Mouse (Mus musculus): ENCODE measurements around the gene Pip5k1b. TPM values are rescaled to one million over a fixed set of nuclear protein-coding genes. Genes with fewer than 3 reads are reported as not detected.

The Pip5k1b gene
- polyA plus RNA-seq, 1 experiment from 2014 or later = 2.6 TPM

DNA sequence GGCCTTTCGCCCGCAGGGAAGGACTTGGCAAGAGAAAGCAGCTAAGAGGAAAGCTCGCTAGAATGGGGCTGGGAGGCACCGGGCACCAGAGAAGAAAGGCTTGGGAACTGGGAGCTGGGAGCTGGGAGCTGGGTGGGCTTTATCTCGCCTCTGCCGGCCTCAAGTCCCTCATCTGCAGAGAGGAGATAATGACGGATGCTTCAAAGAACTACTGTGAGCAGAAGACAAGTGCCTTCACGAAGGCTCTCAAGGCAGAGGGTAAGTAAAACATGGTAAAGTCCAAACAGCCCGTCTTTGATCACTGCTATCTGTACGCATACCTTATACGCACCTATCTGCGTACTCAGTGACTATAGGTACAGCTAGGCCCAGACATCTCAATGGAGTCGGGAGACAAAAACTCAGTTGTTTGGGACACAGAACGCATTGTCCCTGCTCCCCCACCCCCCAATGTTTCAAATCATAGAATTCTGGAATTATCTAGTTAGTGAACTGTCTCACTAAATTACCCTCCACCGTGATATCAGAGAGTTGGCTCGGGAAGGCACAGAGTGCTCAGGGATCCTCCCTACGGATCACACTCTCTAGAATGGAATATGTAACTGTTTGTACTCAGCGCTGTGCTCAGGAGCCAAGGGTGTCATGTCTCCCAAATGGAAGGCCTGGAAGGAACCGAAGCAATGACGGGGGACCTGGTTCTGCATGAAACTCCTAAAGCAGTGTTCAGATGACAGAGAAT lies 42.4 kb downstream of the Pip5k1b start:
- no peaks in the 10 kb centered on the region for H3K9me3 ChIP-seq (replicated peaks; ENCODE audit: low read length)
- H3K4me2 ChIP-seq (ENCODE audit: low read length) = no peak overlapping the region
- H3K9ac ChIP-seq (ENCODE audit: low read depth, low read length) = no peak overlapping the region
- H3K4me3 ChIP-seq (replicated peaks; ENCODE audit: low read depth, low read length) = no peak overlapping the region
- no peaks in the 10 kb centered on the region for H3K36me3 ChIP-seq (ENCODE audit: insufficient read depth, low read length)
- TF ChIP-seq CTCF (IDR thresholded peaks at IDR 0.05; ENCODE audit: low read depth) = no peak
- no peak for ATAC-seq (replicated peaks; ENCODE audit: low FRiP score, low read depth)
- WGBS = 91% methylated on average over 20 of the region's 20 CpGs
- no peak for DNase-seq (ENCODE audit: low spot score)
- no peaks in the 10 kb centered on the region for H3K27me3 ChIP-seq (ENCODE audit: insufficient read depth, low read length)
- no peak overlapping the region for H3K27ac ChIP-seq
- H3K4me1 ChIP-seq (replicated peaks; ENCODE audit: insufficient read depth, low read length) = peaks cover 2% of the 10 kb centered on the region; the same call in 1 of the 2 replicates

DNA sequence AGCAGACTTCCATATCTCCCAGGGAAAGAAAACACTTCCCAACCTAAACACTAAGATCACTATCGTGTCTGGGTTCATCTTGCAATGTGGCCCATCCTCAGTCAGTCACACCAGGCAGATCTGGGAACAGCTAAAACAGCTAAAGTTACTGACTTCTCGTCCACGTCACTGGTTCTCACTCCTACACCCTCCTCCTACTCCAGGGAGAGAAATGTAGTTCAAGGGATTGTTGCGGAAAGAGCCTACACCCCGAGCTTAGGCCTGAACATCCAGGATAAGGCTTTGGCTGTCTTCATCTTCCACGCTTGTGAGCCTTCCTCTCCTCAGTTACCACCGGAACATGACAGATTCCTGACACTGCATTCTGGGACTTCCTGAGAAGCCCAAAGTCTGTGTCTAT lies 43.7 kb downstream of the Pip5k1b start:
- Histone ChIP-seq H3K36me3 (ENCODE audit: insufficient read depth, low read length) (no peaks in the 10 kb centered on the region), H3K9ac (ENCODE audit: low read depth, low read length) (no peak overlapping the region), H3K27ac (no peak overlapping the region), H3K4me3 (replicated peaks; ENCODE audit: low read depth, low read length) (no peak overlapping the region), H3K4me1 (replicated peaks; ENCODE audit: insufficient read depth, low read length) (peaks cover 6% of the 10 kb centered on the region; the same call in 1 of the 2 replicates), H3K27me3 (ENCODE audit: insufficient read depth, low read length) (no peaks in the 10 kb centered on the region), H3K4me2 (ENCODE audit: low read length) (no peak overlapping the region), H3K9me3 (replicated peaks; ENCODE audit: low read length) (no peaks in the 10 kb centered on the region)
- DNase-seq (ENCODE audit: low spot score) (no peak), ATAC-seq (replicated peaks; ENCODE audit: low FRiP score, low read depth) (no peak)
- WGBS = 73% methylated on average over 7 of the region's 7 CpGs
- no peak for TF ChIP-seq CTCF (IDR thresholded peaks at IDR 0.05; ENCODE audit: low read depth)

DNA sequence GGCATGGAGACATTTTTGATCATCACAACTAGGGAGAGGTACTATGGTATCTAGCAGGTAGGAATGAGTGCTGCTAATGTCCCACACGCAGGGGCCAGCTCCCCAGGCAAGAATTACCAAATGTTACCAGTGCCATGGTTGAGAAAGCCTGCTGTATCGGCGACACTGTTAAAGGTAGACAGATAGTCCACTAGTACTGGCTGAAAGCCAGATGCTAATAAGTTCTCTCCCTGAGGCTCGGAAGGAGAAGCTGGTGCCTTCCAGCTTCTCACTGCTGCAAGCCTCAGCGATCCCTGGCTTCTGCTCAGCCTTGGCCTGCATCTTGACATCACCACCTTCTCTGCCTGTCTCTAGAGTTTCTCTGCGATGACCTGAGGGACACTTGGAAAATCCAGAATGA lies 46.3 kb downstream of the Pip5k1b start:
- H3K9ac ChIP-seq (ENCODE audit: low read depth, low read length) = no peak overlapping the region
- no peak overlapping the region for H3K4me3 ChIP-seq (replicated peaks; ENCODE audit: low read depth, low read length)
- WGBS = 73% methylated on average over 6 of the region's 6 CpGs
- H3K36me3 ChIP-seq (ENCODE audit: insufficient read depth, low read length) = no peaks in the 10 kb centered on the region
- TF ChIP-seq CTCF (IDR thresholded peaks at IDR 0.05; ENCODE audit: low read depth) = no peak
- H3K27me3 ChIP-seq (ENCODE audit: insufficient read depth, low read length) = no peaks in the 10 kb centered on the region
- DNase-seq (ENCODE audit: low spot score) = no peak
- no peak overlapping the region for H3K4me2 ChIP-seq (ENCODE audit: low read length)
- H3K4me1 ChIP-seq (replicated peaks; ENCODE audit: insufficient read depth, low read length) = peaks cover 6% of the 10 kb centered on the region; the same call in 1 of the 2 replicates
- H3K9me3 ChIP-seq (replicated peaks; ENCODE audit: low read length) = no peaks in the 10 kb centered on the region
- no peak for ATAC-seq (replicated peaks; ENCODE audit: low FRiP score, low read depth)
- no peak overlapping the region for H3K27ac ChIP-seq

DNA sequence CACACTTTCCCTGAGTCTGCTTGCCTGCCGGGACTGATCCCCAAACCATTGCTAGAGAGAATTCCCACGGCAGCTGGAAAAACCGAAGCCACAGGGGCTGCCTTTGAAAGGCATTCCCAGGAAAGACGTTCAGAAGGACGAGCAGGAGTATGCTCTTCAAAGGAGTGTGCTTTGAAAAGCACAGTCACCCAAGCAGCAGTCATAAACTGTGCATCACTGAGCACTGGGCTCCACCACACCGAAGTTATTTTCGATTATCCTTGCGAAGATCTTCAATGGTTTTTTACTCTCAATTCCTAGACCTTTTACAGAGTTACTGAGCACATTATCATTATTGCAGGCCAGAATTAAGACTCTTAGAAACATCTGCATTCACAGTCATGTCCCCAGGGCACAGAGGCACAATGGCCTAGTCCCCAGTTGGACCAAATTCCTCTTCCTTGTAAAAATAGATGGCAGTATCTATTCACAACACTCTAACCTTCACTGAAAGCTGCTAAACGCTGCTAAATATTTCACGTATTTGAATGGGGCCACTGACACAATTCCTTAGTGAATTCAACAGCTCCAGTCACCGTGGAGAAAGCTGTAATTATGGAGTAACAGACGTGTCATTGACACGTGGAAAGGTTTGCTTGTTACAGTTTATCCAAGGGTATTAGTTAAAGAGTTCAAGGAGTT lies 47.4 kb downstream of the Pip5k1b start:
- DNase-seq (ENCODE audit: low spot score) (peak; percentile 4), ATAC-seq (replicated peaks; ENCODE audit: low FRiP score, low read depth) (no peak)
- TF ChIP-seq CTCF (IDR thresholded peaks at IDR 0.05; ENCODE audit: low read depth) = no peak
- peaks cover 6% of the 10 kb centered on the region; the same call in 1 of the 2 replicates for H3K4me1 ChIP-seq (replicated peaks; ENCODE audit: insufficient read depth, low read length)
- no peaks in the 10 kb centered on the region for H3K9me3 ChIP-seq (replicated peaks; ENCODE audit: low read length)
- H3K4me2 ChIP-seq (ENCODE audit: low read length) = no peak overlapping the region
- H3K36me3 ChIP-seq (ENCODE audit: insufficient read depth, low read length) = no peaks in the 10 kb centered on the region
- H3K9ac ChIP-seq (ENCODE audit: low read depth, low read length) = no peak overlapping the region
- H3K27ac ChIP-seq = no peak overlapping the region
- 29% methylated on average over 13 of the region's 13 CpGs for WGBS
- no peaks in the 10 kb centered on the region for H3K27me3 ChIP-seq (ENCODE audit: insufficient read depth, low read length)
- no peak overlapping the region for H3K4me3 ChIP-seq (replicated peaks; ENCODE audit: low read depth, low read length)

DNA sequence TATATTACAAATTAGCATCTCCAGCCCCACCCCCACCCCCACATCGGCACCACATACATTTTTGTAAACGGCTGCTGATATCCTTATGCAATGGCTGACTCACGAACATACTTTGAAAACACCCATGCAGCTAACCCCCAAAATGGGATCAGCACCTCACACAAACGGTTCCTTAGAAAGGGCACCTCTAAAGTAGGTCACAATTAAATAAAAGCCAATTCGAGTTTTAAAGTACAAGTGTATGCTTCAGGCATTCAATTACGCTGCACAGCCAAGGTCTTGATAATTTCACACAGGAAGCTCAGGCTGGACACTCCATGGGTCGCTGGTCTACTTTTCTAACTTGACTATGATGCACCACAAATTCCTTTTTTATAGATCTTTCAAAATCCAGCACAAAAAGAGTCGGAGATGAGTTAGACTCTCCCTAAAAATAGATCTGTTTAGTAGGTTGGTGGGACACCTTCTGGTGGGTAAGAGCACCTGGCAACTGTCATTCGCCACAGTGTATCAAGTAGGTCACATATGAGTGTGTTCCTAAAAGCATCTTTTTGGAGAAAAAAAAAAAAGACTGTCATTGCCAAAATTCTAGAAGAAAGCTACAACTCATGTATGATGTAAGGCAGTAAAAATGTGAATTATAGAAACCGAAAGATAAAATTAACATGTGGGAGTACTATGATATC lies 52.8 kb downstream of the Pip5k1b start:
- H3K9me3 ChIP-seq (replicated peaks; ENCODE audit: low read length) = no peaks in the 10 kb centered on the region
- ATAC-seq (replicated peaks; ENCODE audit: low FRiP score, low read depth) (no peak), DNase-seq (ENCODE audit: low spot score) (no peak)
- no peak for TF ChIP-seq CTCF (IDR thresholded peaks at IDR 0.05; ENCODE audit: low read depth)
- H3K27me3 ChIP-seq (ENCODE audit: insufficient read depth, low read length) = no peaks in the 10 kb centered on the region
- peaks cover under 1% of the 10 kb centered on the region; the same call in 1 of the 2 replicates for H3K4me1 ChIP-seq (replicated peaks; ENCODE audit: insufficient read depth, low read length)
- 83% methylated on average over 10 of the region's 10 CpGs for WGBS
- H3K27ac ChIP-seq = no peak overlapping the region
- no peak overlapping the region for H3K4me3 ChIP-seq (replicated peaks; ENCODE audit: low read depth, low read length)
- no peaks in the 10 kb centered on the region for H3K36me3 ChIP-seq (ENCODE audit: insufficient read depth, low read length)
- no peak overlapping the region for H3K4me2 ChIP-seq (ENCODE audit: low read length)
- no peak overlapping the region for H3K9ac ChIP-seq (ENCODE audit: low read depth, low read length)

DNA sequence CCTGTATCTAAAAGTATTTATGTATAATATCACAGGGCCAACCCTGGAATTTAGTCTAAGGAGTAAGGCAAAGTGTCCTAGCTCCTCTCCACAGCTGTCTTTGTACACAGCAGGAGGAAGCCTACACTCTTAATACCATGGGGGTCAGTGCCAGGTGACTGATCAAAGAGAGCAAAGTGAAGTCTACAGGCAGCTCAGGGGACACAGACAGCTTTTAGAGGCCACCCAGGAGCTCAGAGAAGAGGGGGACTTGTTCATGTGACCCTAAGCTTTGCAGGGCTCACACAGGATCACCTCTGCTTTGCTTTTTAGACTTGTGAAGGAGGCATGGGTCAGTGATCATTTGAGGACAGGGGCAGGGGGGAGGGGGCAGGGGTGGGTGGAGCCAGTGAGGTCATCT lies 54.1 kb downstream of the Pip5k1b start:
- Histone ChIP-seq H3K36me3 (ENCODE audit: insufficient read depth, low read length) (no peaks in the 10 kb centered on the region), H3K4me2 (ENCODE audit: low read length) (no peak overlapping the region), H3K27ac (no peak overlapping the region), H3K9me3 (replicated peaks; ENCODE audit: low read length) (no peaks in the 10 kb centered on the region), H3K9ac (ENCODE audit: low read depth, low read length) (no peak overlapping the region), H3K4me1 (replicated peaks; ENCODE audit: insufficient read depth, low read length) (no peaks in the 10 kb centered on the region), H3K4me3 (replicated peaks; ENCODE audit: low read depth, low read length) (no peak overlapping the region), H3K27me3 (ENCODE audit: insufficient read depth, low read length) (no peaks in the 10 kb centered on the region)
- ATAC-seq (replicated peaks; ENCODE audit: low FRiP score, low read depth) (no peak), DNase-seq (ENCODE audit: low spot score) (no peak)
- TF ChIP-seq CTCF (IDR thresholded peaks at IDR 0.05; ENCODE audit: low read depth) = no peak

Data from kidney, postnatal 0 days (tissue).